Mouse (Mus musculus) olfactory bulb, adult 2 months (tissue): ENCODE measurements around the gene Pnldc1.

ENCODE experiments used
- CTCF ChIP-seq: fragments of 200-500 bp; IDR thresholded peaks from 2 replicates; pipeline ENCODE4 v1.5.1; 2012; ENCODE audit warnings: low read depth, mild to moderate bottlenecking, low read length, moderate library complexity; ENCODE audit not compliant: insufficient read depth
- POLR2A ChIP-seq: fragments of 200-500 bp; IDR thresholded peaks from 2 replicates; pipeline ENCODE4 v1.6.1; 2012; ENCODE audit warnings: mild to moderate bottlenecking, low read depth, low read length, moderate library complexity; ENCODE audit not compliant: insufficient read depth

DNA sequence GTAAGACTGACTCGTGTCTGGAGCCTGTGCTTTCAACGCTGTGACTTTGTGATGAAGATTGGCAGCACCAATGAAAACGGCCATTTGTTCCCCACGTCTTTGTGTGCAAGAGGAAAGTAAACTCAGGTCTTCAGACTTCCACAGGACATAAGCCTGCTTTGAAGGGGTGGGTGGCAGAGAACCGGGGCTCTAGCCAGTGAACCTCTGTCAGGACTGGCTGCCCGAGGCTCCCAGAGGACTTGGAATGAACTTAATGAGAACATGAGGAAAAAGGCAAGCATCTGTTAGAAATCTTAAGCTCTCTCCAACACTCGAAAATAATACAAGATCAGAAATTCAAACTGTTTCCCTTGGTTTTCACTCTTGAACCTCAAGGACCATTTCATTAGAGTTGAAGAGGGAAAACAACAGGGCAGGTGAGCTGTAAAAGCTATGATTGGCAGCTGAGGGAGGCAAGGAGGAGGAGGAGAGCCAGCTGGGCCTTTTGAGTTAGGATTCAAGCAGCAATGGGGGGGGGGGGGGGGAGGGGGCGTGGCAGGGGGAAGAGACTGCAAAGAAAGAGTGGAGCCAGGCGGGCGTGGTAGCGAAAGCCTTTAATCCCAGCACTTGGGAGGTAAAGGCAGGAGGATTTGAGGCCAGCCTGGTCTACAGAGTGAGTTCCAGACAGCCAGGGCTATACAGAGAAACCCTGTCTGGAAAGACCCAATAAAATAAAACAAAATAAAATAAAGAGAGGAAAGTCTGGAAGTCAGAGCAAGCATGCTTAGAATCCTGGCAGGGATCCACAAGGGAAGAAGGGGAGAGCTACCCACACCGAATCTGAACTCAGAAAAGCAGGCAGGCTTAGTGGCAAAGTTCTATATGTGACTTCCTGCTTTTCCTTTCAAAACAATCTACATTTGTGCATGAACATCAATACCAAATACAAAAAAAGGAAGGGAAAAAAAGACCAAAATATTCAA, 6.4 kb downstream of the Pnldc1 start:
- TF ChIP-seq CTCF (no peak), POLR2A (no peak)
